Mouse (Mus musculus): Measurements from ENCODE around the gene Zfp36l2.

GRCm38 (mm10) chr17:84197912-84198344 is 10.2 kb upstream of the Zfp36l2 start:
- no peak for TF ChIP-seq CTCF (IDR thresholded peaks at IDR 0.05; ENCODE audit: extremely low read depth, insufficient read depth, low read length)
- TF ChIP-seq POLR2A (IDR thresholded peaks at IDR 0.05; ENCODE audit: extremely low read depth, insufficient read depth, low read length) = no peak

Data from cortical plate, adult 2 months (tissue).